Mouse (Mus musculus): ENCODE measurements around the gene Pde4d.

Gene Pde4d

DNA sequence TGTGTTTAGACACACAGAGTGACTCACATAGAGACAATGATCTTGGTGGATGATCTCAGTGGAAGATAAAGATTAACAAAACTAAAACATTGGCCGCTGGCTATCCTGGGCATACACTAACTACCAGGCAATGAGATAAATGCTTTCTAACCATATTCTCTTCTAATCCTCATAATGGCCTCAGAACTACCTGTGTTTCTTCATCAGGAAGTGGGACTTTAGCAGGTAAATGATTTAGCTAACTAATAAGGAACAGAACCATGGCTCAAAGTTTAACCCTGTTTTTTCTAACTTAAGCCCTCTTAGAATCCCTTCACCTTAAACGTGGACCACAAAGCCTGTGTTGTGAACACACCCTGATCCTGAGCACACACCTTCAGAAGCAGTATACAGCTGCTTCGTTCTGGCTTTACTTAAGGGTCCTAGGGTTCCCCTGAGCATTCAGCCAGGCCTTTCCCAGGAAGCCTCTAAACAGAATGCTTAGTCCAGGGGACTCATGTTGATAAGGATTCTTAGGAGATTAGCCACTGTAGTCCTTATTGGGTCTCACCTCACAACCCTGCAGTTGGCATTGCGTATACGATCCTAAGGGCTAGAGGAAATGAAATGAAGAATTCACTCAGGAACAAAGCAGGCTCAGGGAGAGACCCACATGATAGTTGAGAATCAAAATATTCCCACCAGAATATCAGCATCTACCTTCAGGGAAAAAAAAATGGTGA, 1283.1 kb downstream of the Pde4d start:
- no peak for DNase-seq

DNA sequence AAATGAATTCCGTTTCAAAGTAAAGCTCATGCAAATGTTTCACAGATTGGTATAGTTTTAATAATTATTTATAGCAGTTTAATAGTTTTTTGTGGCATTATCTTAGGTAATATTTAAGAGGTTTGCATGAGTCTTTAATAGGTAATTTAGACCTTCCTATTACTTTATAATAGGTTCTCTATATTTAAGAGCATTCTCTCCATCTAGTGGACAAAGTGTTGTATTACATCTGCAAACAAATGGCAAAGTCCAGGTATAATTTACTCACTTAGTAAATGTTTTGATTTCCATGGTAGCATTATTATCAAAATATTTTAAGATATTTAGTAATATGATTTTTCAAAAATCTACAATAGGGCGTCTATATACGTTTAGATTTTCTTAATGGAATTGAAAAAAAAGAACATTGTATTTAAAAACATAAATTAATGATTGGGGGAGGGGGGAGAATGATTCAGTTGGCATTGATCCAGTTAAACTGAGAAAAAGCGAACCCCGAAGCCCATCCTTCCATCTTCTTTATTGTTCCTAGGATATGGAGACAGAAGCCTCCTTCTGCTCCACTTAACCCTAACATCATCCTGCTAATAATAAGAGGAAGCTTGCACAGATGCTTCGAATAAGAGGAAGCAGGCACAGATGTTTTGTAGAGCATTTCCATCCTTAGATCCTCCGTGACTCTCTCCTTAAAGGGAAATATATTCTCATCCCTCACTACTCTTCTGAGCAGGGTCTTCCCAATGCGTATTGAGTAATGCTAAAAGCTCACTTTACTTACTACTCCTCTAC, 1286.7 kb downstream of the Pde4d start:
- no peak for DNase-seq

DNA sequence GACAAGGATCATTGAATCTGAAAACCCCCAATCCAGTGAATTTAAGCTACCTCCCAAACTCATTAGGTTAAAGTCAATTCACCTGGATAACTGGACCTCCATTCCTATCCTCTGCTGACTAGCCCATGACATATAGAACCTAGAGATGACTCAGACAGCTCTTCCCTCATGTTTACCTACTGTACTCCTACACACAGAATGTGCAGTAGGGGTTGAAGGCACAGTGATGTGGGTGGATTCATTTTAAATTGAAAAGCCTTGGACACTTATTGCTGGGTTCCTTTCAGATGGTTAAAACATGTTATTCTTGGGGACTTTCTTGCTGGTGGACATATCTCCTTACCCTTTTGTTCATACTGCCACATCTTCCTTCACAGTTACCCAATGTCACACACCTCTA, 1296.7 kb downstream of the Pde4d start:
- DNase-seq, result no peak

DNA sequence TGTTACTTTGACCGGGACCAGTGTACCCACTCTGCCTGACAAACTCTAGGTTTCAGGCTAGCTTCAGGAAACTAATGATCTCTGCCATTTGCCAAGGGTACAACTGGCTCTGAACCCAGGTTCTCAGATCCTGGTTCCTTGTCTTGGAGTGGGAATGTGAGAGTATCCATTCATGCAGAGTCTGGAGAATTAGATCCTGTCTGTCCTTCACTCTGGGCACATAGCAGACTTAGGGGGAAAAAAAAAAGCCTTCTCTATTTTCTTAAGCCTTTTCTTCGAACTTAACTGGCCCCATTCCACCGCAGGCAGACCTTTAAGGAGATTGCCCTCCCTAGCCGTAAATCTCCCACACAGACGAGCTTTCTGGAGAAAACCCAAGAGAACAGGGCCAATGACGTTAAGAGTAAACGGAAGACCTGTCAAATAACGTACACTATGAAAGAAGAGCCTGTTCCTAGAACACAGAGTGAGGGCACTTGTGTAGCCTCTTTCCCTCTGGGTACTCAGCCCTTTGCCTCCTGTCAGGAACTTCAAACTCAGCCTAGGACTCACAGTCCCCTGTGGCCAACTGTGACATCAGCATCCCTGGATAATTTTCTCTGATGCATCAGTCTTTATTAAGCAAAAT, 1302.6 kb downstream of the Pde4d start:
- DNase-seq, result no peak

DNA sequence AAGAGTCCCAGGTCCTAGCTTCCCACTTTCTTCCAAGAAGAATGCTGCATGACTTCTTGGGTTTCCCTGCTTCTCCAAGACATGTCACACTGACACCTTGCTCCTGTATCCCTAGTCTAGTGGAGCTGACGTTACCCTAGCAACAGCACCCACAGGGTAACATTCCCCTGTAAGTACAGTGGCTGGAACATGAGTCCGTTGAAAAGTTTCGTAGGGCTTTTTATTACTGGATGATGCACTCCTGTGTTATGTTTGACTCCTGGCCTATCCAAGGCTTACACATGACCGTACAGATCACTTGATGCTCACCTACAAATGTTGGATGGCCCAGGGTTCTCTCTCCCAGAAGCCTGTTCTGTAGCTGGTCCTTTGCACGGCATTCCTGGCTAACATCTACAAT, 1307.1 kb downstream of the Pde4d start:
- DNase-seq, result no peak

DNA sequence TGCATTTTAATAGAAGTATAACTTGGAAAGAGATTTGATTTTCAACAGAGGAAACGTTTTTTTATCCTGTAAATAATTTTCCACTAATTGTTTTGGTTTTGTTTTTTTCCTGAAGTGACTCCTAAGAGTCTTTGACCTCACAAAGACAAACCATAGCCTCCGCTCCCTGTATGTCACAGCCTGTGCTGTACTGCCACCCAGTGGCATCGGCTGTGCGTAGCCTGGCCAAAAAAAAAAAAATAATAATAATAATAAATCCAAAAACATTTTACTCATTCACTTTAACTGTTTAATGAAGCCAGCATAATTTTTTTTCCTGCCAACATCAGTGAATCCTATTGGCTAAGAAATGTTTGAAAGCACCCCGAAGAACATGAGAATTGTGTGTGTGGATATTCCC, 1309.5 kb downstream of the Pde4d start:
- DNase-seq, result peak; percentile 40

DNA sequence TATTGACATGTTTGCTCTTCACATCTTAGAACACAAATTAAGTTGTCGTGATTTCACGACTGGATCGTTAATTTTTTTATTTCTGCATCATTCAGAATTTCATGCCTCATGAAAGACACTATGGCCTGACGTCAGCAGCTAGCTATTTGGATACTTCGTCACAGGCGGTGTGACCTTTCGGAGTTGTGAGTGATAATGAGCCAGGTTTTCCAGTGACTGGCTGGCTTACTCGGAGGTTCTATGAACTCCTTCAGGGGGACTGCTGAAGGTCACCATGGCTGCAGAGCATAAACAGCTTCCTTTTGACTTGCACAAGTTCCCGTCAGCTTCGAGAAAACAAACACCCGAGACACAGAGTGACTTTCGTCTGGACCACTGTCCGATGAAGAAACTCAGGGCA, 1311.3 kb downstream of the Pde4d start:
- no peak for DNase-seq

DNA sequence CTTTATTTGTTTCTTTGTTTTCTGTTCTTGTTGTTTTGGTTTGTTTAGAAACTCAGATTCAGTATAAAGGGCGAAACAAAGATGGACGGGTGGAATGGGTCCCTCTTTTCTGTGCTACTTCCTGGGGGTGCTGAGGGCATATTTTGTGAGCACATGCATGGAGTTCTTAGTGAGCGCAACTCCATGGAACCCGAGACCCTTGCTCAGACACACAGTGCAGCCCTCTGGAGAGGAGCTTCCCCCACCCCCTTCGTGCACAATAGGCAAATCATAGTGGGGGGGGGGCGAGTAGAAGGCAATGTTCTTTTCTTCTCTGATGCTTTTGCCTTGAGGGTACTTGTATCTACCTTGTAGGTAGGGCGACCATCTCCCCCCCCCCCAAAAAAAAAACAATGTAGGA, 1325.0 kb downstream of the Pde4d start:
- no peak for DNase-seq

DNA sequence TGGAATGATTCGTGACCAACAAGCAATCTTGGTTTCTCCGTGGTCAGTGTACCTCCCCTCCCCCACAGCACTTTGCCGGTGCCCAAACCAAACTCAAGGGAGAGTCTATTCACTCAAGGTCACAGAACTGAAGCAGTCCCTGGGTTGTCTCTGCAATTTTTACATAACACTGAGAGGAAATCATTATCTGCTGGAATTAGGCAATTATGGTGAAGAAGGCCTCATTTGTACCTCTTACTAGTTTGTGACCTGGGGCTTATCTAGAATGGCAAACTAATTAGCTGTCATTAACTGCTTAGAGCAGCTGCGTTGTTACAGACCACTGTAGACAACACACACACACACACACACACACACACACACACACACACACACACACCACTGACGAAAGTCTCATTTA, 1325.4 kb downstream of the Pde4d start:
- DNase-seq, result no peak

DNA sequence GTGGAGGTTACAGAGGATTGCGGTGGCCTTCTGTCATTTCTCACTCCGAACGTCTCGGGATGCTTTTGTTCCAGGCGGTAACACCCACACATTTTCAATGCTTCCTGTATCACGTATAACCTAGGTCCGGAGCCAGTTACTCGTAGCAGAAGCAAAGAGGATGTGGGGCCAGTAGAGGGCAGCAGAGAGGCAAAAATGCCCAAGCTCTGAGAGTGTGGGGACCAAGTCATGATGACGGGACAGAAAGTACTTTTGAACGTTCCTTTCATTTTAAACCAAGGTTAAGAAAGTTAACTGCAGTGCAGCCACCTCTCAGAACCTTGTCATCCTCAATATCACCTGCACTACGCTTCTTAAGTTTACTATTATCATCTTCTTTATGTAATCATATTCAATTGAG, 1326.4 kb downstream of the Pde4d start:
- DNase-seq, result peak; percentile 96

DNA sequence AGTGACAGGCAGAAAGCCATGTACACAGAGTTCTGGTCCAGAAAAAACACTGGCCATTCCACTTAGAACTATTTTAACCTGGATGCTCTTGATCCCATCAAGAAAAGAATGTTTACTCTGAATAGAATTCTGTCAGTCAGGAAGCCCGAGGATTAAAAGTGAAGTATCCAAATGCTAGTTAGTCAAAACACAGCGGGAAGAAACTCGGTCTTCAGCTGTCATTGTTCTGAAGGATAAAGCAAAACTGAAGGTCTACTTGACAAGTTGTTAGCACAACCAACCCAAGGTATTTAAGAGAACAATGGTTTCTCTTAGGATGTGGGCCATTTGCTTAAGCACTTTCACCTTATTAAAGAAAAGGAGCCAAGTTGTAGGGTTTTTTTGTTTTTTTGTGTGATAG, 1327.2 kb downstream of the Pde4d start:
- DNase-seq, result no peak

DNA sequence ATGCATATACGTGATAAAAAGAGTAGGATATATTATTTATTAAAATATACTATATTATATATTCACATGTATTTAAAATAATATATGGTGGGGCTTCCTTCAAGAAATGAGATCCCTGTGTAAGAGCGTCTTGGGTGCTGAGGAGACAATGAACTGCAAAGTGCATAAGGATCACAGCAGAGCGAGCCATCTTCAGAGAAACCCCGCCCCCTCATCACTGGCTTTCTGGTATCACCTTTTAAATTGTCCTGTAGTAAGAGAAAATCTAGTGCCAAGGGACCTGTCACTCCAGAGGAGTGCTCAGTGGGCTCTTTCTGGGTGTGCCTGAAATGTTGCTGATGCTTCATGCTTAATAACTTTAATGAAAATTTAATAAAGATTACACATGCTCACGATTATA, 1327.7 kb downstream of the Pde4d start:
- DNase-seq, result no peak

DNA sequence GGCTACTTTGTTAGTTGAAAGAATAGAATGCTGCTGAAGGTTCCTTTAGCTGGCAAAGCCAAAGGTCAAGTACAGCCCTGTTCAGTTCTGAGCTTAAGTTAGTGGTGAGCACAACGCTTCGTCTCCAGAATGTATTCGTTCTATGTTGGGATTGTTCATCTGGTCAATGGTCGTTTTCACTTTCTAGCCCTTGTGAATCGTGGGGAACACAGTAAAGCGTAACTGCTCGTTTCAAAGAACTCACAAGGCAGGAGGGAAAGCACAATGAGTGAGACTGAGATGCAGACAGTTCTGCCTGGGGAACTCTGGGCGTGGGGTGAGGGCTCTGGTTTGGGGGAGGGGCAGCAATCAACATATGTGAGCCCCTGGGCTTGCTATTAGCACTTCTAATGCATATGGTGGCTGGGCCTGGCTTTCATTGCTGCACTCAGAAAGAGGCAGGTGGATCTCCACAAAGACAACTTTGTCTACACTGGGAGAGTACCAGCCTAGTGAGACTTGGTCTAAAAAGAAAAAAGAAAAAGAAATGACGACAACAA, 1328.6 kb downstream of the Pde4d start:
- DNase-seq, result no peak

DNA sequence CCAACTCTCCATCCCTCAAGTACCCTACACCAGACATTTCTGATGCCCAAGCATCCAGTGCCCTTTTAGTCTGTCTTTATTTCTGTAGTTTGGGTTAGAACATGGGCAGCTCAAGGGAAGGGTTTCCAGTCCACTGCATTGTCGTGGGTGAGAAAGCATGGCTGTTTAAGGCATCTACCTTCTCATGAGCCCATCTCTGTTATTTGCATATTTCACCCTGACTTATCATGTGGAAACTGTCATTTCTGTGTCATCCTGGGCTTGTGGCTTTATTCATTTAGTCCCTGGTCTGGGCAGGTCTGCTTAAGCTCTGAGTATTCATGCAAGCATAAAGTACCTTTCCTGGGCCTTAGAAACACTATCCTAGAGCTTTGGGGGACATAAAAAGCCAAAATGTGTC, 1331.7 kb downstream of the Pde4d start:
- DNase-seq, result no peak

DNA sequence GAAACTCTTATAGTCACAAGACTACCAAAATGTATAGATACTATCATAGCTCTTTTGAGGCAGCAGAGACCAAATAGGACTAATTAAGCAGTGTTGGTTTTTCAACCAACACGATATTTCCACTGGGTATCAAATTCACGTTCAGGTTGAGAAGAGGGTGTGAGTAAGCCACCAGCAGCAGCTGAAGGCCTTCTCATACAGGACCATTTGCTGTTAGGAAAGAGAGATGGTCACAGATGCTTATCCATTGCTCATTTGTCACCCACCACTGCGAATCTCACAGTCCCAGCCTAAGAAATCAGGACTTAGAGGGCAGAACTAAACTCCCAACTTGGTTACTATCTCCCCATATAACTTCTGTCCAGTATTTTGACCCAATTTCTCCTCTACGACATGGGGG, 1338.9 kb downstream of the Pde4d start:
- DNase-seq, result no peak

DNA sequence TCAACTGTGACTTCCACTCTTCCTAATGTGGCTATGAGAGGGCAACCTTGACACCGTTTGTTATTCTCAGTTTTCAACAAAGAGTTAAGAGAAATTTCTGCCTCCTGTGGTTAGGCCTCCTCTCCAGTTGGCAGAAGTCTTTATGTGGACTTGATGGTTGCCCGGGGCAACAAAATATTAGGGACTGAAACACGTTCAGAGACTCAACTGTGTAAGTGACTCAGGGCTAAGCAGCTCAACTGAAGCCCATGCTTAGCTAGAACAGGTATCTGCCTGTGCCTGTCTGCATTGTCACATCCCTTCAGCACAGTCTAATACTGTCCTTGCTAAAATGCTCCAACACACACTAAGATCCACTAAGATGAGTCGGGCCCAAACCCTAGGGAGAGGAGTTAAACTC, 1339.4 kb downstream of the Pde4d start:
- no peak for DNase-seq

DNA sequence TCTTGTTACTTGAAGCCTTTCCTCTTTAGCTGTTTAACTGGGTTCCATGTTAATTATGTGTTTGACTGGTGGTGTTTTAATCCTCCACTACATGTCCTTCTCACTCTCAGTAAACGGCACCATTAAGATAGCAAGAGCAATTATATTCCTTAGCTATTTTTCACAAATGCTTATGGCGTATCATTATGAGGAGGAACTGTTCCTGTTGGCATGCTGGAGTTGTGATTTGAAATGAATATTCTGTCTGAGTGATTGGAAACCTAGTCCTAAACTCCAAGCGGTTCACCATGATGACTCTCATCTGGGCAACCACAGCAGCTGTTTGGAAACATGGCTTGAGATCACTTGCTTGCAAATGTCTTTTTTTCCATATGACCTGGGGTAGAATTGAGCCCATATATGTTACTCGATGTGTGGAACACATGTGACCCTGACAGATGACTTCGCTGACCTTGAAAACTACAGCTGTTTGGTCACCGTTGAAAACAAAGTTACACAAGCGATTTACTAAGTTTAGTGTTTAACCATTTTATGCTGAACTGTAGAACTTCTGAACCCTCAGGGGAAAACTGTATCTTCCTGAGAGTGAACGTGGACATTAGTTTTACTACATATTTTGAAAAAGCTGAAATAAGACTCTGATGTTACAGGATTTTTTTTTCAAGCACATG, 1340.4 kb downstream of the Pde4d start:
- DNase-seq, result no peak

DNA sequence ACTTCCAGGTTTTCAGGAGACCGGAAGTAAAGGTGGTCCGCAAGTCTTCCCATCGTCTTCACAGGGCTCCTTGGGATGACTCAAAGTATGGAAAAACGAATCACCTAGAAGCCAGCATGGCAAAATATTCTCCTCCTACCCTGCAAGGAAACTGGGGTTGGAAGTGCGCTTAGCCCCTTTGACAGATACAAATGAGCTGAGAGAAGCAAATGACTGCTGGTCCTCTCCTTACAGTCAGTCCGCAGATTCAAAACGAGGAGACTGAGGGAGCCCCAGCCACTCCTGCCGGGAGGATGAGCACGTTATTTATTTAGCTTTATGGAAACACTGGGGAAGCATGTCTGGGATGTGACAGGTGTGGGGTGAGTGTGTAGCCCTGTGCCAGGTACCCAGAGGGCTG, 1344.2 kb downstream of the Pde4d start:
- DNase-seq, result no peak

DNA sequence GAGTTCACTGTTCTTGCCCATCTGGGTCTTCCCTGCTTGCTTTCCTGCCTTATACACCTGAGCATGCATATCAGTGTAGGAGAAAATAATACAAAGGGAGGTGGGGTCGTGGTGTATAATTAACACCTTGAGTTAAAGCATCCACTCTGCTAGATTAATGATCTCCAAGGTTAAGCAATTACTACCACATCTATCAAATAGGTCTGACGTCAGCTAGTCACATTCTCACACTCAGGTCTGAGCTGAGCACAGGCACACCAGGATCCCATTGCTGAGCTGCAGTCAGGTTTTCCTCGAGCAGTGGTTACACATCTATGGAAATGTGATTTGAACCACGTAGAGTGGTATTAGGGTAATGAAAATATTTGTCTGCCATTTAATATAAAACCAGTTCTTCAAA, 1348.9 kb downstream of the Pde4d start:
- no peak for DNase-seq

DNA sequence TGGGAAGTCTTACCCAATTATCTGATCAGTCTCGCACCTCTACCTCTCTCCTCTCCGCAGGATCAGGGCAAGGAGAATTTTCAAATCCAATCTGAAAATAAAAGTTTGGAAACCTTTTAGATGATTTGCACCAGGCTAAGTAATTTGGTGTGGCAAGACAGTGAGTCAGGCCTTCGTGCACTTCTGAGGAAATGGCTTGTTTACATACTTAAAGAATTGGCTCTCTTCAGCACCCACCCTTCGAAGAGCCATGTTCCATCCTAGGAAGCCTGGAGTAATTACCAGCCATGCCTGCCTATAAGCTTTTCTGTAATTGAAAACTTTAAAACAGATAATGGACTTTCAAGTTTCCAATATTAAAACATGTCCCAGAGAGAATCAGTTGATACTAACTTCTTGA, 1352.5 kb downstream of the Pde4d start:
- no peak for DNase-seq

DNA sequence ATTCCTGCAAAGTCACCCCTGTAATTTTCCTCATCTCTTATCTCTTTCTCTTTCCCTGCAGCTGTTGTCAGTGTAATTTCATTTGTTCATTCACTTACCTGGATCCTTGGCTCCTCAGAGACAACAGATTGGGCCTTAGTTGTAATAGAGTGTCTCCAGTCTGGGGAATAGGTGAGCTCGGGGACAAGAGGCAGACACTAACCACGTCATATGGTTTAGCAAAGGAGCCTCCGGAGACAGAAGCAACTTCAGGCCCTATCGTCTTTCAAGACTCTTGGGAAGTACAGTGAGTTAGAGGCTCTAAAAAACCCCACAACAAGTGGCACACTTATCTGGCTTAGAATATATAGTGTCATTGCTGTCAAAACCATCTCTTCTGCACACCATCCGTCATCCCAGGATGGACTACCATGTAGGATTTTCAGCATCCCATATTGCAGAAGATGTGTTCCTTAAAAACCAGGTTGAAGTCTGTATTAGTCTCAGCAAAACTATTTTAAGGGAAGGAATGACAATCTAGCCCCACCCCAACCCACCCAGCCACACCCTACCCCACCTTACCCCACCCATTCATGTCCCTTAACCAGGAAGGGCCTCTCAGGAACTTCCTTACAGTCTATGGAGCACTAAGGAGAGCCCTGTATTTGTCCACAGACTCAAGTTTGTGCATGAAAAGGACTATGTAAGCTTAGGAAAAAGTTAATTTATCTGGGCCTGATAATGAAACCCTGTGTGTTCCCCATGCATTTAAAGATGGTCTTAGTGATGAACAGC, 1356.6 kb downstream of the Pde4d start:
- no peak for DNase-seq

DNA sequence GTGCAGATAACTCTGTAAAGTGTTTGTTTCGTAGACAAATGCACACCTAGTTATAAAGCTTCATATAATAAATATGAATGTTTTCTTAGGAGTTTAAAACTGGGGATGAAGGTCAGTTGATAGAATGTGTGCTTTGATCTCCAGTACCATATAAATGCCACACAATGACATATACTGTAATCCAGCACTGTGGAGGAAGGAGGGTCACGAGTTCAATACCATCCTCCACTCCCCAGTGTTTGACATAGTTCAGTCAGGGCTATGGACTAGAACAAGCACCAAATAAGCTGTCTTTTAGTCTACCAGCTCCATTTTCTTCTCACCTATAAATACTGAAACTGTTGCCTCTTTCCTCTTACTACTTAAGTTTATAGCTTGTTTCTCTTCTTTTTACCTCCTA, 1357.3 kb downstream of the Pde4d start:
- DNase-seq, result no peak

DNA sequence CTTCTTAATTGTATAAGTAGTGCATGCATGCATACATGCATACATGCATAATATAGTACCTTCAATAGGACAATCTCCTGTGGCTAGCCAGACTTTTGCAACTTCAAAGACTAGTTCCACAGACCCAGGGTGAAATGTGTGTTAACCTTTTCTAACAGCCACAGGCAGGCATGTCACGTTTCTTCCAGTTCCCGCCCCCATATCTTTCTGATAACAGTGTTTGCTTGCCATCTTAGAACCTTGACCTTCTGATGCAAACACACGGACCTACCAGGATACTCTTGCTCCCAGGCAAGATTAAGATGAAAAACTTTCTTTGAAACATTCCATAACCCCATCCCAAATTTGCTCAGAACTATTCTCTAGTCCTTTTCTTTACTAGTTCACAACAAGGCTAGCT, 1357.7 kb downstream of the Pde4d start:
- no peak for DNase-seq
